Mouse (Mus musculus) limb, embryonic 14.5 days (tissue): ENCODE measurements at regions not wholly inside any gene's neighbourhood (a gene's known extent, or its start where the extent isn't known, plus 50 kb on each side); places are given as distances from the start of the nearest gene placed in this dataset.

Experiments used
- ATAC-seq: fragments of 200-750 bp; cut with Nextera tagmentation; 2 replicates; pipeline ENCODE4 v1.8.0; 2017; ENCODE audit warnings: low read depth, moderate number of reproducible peaks, moderate TSS enrichment; ENCODE audit not compliant: low FRiP score
- DNase-seq: peaks from one replicate; pipeline ENCODE4 v3.0.0-alpha.2; 2015; ENCODE audit warnings: low spot score
- H3K27ac ChIP-seq: fragments of 300-500 bp; sonication (generic); replicated peaks from 2 replicates; pipeline ENCODE4 v1.5.1; 2014; ENCODE audit warnings: low read depth, mild to moderate bottlenecking, low read length, moderate library complexity, mixed read lengths
- H3K27me3 ChIP-seq: fragments of 300-500 bp; sonication (generic); 2 replicates; pipeline ENCODE4 v1.6.1; 2014; ENCODE audit warnings: low read length, mixed read lengths; ENCODE audit not compliant: control insufficient read depth, insufficient read depth
- H3K36me3 ChIP-seq: fragments of 300-500 bp; sonication (generic); 2 replicates; pipeline ENCODE4 v1.6.1; 2014; ENCODE audit warnings: mild to moderate bottlenecking, low read length, moderate library complexity, mixed read lengths; ENCODE audit not compliant: control insufficient read depth, insufficient read depth
- H3K4me1 ChIP-seq: fragments of 300-500 bp; sonication (generic); 2 replicates; pipeline ENCODE4 v1.6.1; 2014; ENCODE audit warnings: antibody characterized with exemption, low read length, mixed read lengths; ENCODE audit not compliant: control insufficient read depth, insufficient read depth
- H3K4me2 ChIP-seq: fragments of 300-500 bp; sonication (generic); replicated peaks from 2 replicates; pipeline ENCODE4 v1.6.1; 2014; ENCODE audit warnings: low read depth, mild to moderate bottlenecking, low read length, moderate library complexity; ENCODE audit not compliant: severe bottlenecking
- H3K4me3 ChIP-seq: fragments of 300-500 bp; sonication (generic); replicated peaks from 2 replicates; pipeline ENCODE4 v1.5.1; 2014; ENCODE audit warnings: low read length
- H3K9ac ChIP-seq: fragments of 300-500 bp; sonication (generic); 2 replicates; pipeline ENCODE4 v1.6.1; 2014; ENCODE audit warnings: mild to moderate bottlenecking, low read depth, low read length, moderate library complexity; ENCODE audit not compliant: severe bottlenecking
- H3K9me3 ChIP-seq: fragments of 300-500 bp; sonication (generic); 2 replicates; pipeline ENCODE4 v1.6.1; 2016; ENCODE audit warnings: low read length; ENCODE audit not compliant: control insufficient read depth
- POLR2A ChIP-seq: fragments of 200-500 bp; IDR thresholded peaks from 2 replicates; pipeline ENCODE4 v1.8.0; 2012; ENCODE audit warnings: inconsistent platforms, mild to moderate bottlenecking, moderate library complexity, borderline replicate concordance; ENCODE audit not compliant: insufficient read depth, insufficient read length; ENCODE audit errors: extremely low read depth
- WGBS: fragments of 180-500 bp; shearing (Covaris S2); extraction: QIAGEN DNeasy Blood & Tissue Kit; methylation state at CpG from one replicate; pipeline ENCODE4 v1.1.7; 2014; 5-methylcytosine and 5-hydroxymethylcytosine counted together

DNA sequence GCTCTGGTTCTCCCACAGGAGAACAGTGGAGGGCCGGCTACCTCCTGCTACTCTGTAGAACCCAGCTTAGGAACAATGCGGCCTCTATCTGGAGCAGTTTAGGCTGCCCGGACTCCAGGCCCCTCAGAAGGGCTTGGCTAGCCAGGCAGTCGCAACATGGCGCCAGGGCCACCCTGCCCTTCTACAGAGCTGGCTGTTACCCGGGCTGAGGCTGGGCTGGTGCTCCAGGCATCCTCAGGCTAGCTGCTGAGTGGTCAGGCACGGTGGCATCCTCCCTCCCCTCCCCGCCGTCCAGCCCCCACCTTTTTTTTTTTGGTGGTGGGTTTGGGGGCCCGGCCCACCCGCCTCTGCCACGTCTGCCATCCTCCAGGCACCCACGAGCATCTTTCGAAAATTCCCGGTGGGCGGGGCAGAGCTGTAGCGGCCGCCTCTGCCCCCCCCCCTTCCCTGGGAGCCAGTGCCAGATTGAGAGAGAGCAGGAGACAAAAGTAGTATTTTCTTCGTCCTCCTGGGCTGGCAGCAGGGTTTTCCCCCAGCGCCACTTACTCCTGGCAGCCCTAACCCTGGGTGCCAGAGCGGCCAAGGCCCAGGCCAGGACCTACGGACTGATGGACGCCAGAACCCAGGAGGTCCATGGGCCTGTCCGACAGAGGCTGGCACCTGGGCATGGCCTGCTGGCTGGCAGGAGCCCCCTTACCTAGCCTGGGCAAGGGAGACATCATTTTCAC lies 55.6 kb upstream of the Ppara start:
- H3K4me3 ChIP-seq = peak overlapping the region; percentile 19
- no peak for ATAC-seq
- H3K27ac ChIP-seq = peak overlapping the region; percentile 74
- 79% methylated on average over 21 of the region's 24 CpGs for WGBS
- peaks cover 44% of the 10 kb centered on the region for H3K4me1 ChIP-seq
- H3K9me3 ChIP-seq = no peaks in the 10 kb centered on the region
- no peaks in the 10 kb centered on the region for H3K27me3 ChIP-seq
- no peak for DNase-seq
- peak overlapping the region; percentile 30 for H3K4me2 ChIP-seq
- peak overlapping the region; percentile 31; the same call in 1 of the 2 replicates for H3K9ac ChIP-seq
- H3K36me3 ChIP-seq = peaks cover 62% of the 10 kb centered on the region
- no peak for TF ChIP-seq POLR2A

DNA sequence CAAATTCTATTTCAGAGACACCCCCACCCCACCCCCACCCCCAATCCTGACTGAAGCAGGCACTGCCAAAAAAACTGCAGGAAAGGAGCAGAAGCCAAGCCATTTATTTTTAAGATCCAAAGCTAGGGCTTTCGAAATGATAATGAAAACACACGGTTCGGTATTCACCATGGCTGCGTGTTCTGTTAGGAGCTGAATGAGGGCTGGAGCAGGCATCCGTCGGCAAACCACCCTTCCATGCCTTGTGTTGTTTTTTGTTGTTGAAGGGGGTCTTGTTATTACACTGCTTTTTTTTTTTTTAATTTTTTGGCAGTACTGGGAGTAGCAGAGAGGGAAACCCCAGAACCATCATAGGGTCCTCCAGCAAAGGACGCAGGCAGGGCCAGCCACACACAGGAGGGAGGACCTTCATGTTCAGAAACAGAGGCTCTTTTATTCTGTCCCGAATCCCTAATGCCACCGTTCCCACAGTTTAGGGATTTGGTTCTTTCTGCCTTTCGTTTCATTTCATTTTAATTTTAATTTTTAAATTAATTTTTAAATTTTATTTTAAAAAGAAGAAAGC lies 54.8 kb upstream of the Ppara start:
- Histone ChIP-seq H3K9ac (no peak overlapping the region), H3K27ac (peak overlapping the region; percentile 74), H3K4me2 (peak overlapping the region; percentile 30), H3K36me3 (peaks cover 66% of the 10 kb centered on the region), H3K4me3 (peak overlapping the region; percentile 19), H3K9me3 (no peaks in the 10 kb centered on the region), H3K4me1 (peaks cover 39% of the 10 kb centered on the region), H3K27me3 (no peaks in the 10 kb centered on the region)
- ATAC-seq = no peak
- DNase-seq = no peak
- WGBS = 64% methylated on average over 10 of the region's 10 CpGs
- no peak for TF ChIP-seq POLR2A

DNA sequence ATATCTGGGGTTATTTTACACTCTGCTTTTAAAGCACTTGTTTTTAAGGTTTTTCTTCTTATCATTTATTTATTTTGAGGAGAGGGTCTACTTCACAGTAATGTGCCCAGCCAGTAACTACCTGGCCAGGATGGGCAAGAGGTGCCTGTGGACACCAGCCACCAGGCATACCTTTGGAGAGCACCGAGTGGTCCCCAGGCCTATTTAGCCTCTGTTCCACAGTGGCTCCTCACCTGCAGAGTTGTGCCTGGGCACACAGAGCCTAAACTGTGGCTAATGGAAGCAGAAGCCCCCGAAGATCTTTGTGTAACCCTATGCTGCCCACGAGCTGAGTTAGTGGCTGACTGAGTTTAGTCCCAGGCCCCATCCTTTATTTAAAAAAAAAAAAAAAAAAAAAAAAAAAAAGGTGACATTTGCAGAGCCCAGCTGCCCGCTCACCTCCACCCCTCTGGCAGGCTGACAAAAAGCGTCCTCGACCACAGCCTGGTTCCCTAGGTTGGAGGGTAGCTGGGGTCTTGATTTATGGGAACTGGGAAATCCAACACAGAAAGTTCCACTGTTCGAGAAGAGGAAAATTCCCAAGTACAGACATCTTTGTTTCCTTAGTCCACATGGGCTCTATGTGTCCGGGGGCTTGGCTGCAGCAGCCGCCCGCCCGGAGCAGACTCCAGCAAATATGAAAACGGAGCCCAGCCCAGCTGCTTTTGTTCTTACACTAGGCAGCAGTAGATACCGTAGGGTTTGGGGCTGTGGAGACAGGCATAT lies 54.1 kb upstream of the Ppara start:
- Histone ChIP-seq H3K4me1 (peaks cover 36% of the 10 kb centered on the region), H3K9ac (peak overlapping the region; percentile 22; the same call in 1 of the 2 replicates), H3K4me3 (peak overlapping the region; percentile 20), H3K4me2 (peak overlapping the region; percentile 32), H3K9me3 (no peaks in the 10 kb centered on the region), H3K27me3 (no peaks in the 10 kb centered on the region), H3K27ac (peak overlapping the region; percentile 71; the same call in 1 of the 2 replicates), H3K36me3 (peaks cover 67% of the 10 kb centered on the region)
- no peak for TF ChIP-seq POLR2A
- DNase-seq = peak; percentile 33
- 44% methylated on average over 13 of the region's 13 CpGs for WGBS
- no peak for ATAC-seq

DNA sequence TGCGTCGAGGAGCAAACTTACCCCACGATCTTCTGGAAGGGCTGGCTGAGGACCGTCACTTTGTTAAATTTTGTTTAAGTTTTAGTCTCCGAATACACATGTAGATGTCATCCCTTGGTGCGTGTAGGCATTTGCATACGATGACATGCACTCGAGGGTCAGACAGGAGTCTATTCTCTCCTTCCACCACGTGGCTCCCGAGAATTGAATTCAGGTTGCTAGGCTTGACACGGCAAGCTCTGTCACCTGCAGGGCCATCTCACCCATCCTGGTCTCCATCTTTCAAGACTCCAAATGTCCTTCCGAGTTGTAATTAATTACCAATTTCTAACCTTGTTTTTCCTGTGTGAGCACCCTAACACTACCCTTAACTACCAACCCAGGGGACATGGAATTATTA lies 52.7 kb upstream of the Ppara start:
- Histone ChIP-seq H3K27me3 (no peaks in the 10 kb centered on the region), H3K27ac (no peak overlapping the region), H3K9ac (no peak overlapping the region), H3K4me1 (peaks cover 44% of the 10 kb centered on the region), H3K4me3 (no peak overlapping the region), H3K9me3 (no peaks in the 10 kb centered on the region), H3K36me3 (peaks cover 66% of the 10 kb centered on the region), H3K4me2 (no peak overlapping the region)
- ATAC-seq (no peak), DNase-seq (no peak)
- WGBS = 90% methylated on average over 12 of the region's 12 CpGs
- no peak for TF ChIP-seq POLR2A

DNA sequence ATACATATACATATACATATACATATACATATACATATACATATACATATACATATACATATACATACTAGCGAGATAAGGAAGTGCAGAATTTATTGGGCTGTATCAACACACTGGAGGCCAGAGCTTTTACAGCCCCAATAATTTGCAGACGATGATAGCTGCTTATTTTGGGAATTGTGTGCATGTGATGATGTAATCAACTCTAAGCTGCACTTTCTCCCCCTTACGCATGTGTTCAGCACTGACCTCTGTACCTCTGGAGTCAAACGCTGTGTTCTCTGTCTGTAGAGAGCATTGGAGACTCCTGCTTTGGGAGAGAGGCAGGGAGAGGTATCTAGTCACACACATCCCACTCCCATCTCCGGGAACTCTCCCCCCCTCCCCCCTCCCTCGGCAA lies 52.0 kb upstream of the Ppara start:
- WGBS = 74% methylated on average over 6 of the region's 6 CpGs
- Histone ChIP-seq H3K4me1 (peaks cover 48% of the 10 kb centered on the region), H3K9ac (no peak overlapping the region), H3K36me3 (peaks cover 62% of the 10 kb centered on the region), H3K27me3 (no peaks in the 10 kb centered on the region), H3K9me3 (no peaks in the 10 kb centered on the region), H3K4me3 (no peak overlapping the region), H3K27ac (no peak overlapping the region), H3K4me2 (no peak overlapping the region)
- no peak for ATAC-seq
- no peak for DNase-seq
- TF ChIP-seq POLR2A = no peak
